Mouse (Mus musculus) telencephalon, adult 2 months (tissue): ENCODE results near the gene Col26a1.

ENCODE experiments used
- DNase-seq: peaks from one replicate; pipeline ENCODE4 v3.0.0-alpha.2; 2011; ENCODE audit warnings: low read depth, low spot score

Col26a1 gene

DNA sequence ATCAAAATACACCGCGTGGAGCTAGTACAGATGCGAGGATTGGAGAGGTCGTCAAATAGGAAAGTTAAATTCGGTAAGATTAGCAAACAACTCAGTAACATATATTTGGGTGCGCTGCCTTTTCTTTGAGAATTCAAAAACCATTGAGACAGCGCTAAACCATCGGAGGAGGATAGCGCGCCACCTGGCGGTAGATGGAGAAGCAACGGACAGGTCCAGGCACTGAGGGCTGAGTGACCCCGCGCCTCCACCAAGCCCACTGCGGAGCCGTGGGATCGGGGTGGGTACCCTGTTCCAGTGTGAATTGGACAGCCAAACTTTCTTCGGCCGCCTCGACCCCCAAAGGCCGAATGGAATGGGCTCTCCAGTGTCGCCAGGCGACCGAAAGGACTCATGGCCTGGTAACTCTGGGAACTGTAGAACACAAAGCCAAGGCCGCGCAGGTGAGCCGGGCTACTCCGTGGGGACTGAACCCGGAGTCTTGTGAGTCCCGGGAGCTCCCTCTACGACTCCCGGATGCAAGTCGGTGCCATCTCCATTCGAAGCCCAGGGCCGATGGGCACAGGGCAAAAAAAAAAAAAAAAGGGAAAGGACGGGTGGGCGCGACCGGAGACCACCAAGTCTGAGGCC lies 1.5 kb downstream of the Col26a1 start:
- peak; percentile 38 for DNase-seq

DNA sequence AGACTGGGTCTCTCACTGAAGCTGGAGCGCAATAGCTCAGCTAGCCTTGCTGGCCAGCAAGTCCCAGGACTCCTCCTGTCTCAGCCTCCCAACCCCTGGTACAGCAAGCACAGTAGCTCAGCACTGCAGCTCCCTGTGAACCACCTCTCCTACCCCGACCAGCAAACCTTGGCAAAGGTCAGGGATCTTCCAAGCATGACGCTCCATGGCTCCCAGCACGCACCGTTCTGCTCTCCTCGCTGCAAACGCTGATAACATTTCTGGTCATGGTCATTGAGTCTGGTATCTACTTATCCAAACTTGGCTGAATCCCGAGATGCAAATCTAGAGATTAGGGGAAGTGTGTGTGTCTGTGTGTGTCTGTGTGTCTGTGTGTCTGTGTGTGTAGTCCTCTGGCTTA lies 2.9 kb downstream of the Col26a1 start:
- DNase-seq: no peak

DNA sequence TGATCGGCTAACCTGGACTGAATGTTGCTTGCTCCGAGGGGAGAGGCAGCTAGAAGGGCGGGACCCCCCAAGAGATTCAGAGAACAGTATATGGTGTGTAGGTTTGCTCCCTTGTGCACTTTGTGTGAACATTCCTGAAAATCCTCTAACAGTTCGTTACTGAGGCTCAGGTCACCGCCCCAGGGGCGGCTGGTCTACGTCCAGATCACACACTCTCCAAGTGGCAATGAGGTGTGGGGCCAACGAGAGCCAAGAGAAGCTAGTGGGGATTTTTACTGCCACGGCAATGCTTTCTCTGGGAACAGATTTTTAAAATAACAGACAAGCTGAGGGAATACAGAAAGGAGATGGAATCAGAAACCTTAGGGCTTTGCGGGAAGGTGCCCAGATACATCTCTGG lies 8.7 kb downstream of the Col26a1 start:
- no peak for DNase-seq

DNA sequence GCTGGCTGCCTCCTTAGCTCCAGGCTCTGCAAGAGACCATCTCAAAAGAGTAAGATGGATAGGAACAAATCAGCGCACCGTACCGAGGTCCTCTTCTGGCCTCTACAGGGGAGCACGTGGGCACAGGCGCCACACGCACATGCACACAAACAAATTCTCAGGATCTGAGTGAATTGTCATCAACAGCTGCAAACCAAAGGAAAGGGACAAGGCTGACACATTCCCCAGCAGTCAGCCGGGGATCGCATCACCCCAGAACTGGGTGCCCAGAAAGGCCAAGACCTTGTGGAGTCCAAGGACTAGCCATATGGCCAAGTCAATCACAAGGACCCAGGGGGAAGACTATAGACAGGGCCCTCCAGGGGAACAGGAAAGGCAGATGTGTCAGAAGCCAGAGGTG lies 10.6 kb downstream of the Col26a1 start:
- no peak for DNase-seq

DNA sequence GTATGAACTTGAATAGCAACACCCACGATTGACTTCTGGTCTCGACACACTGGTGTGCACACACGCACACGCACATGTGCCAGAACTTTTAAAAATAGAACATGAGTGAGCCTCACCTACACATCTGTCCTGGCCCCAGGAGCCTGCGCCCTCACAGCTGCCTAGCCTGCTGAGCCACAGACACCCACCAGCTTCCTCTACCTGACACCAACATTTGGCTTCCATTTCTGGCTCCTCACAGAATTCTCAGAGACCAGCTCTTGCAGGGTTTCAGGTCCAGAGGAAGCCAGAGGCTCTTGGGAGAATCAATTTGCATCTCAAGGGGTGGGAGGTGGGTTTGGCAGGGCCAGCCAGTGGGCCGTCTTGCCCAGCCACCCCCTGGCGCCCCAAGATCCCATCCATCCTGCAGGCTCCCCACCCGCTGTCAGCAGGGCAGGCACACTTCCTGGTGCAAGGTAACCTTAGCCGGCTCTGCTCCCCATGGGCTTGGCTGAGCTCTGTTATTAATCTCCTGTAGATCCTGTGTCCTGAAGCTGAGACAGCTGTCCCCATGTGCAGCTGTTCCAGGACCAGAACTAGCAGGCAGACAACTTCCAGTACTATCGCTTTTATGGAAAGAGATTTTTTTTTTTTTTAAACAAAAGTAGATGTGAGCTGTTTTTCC lies 13.4 kb downstream of the Col26a1 start:
- no peak for DNase-seq

DNA sequence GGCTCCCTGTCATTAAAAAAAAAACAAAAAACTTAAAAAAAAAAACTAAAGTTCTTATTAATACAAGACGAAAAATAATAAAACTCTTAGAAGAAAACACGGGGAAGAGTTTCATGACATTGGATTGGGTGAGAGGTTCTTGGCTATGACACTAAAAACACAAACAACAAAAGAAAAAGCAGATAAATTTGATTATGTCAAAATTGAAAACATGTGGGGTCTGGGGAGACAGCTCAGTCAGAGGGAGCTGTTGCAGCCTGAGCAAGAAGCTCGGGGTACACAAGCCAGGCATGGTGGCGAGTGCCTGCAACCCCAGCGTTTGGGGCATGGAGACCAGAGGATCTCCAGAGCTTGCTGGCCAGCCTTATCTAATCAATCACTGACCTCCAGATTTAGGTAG lies 15.3 kb downstream of the Col26a1 start:
- DNase-seq: no peak

DNA sequence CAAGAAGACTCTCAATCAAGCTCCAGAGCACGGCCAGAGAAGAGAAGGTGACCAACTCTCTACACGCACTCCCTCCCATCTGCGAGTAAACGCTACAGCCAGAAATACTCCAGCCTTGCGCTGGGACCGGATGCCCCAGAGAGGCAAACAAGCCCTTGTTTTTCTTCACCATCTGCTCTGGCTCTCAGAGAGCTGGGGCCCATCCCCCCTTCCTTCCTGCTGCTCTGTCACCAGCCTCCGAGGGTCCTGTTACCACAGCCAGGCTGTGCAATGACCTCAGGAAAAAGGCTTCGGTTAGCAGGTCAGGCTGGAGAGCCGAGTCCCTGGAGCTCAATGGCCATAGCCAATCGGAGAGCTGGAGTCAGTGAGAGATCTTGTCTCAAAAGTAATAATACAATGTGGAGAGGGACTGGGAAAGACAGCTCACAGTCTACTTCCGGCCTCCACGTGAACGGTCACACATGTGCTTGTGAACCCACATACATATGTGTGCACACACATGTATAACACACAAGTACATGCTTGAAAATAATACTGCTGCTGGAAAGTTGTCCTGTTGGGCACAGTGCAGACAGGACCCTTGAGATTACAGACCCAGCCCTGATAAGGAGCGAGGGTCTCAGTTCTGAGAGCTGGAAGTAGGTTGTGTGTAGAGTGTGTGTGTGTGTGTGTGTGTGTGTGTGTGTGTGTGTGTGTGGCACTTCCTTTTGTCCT lies 18.9 kb downstream of the Col26a1 start:
- DNase-seq: no peak

DNA sequence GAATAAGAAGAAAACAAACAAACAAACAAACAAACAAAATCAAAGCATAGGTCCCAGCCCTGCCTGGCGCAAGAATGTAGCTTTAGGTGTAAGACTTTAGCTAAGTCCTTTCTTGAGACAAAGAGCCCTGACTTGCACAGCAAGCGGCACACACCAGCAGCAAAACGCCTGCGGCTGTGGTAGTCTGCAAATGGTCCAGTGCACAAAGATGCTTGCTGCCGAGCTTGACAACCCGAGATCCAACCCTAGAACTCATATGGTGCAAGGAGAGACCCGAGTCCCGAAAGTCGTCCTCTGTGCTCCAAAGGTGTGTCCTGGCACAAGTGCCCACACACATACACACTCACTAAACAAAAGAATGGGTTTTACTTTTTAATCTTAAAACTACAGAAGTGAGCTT lies 19.7 kb downstream of the Col26a1 start:
- DNase-seq: no peak

DNA sequence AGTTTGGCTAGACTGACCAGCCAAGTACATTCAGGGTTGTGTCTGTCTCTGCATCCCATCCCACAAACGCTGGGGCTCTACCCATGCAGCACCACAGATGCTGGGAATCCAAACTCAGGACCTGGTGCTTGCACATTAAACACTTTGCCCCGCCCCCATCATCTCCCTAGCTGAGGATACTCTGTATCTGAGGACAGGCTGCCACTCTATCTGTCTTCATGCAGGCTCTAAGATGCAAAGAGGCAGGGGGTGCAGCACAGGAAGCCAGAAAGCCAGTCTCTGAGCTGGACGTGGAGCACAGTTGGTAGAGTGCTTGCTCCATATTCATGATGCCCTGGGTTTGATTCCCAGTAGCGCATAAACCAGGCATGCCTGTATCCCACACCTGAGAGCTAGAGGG lies 20.2 kb downstream of the Col26a1 start:
- DNase-seq: no peak

DNA sequence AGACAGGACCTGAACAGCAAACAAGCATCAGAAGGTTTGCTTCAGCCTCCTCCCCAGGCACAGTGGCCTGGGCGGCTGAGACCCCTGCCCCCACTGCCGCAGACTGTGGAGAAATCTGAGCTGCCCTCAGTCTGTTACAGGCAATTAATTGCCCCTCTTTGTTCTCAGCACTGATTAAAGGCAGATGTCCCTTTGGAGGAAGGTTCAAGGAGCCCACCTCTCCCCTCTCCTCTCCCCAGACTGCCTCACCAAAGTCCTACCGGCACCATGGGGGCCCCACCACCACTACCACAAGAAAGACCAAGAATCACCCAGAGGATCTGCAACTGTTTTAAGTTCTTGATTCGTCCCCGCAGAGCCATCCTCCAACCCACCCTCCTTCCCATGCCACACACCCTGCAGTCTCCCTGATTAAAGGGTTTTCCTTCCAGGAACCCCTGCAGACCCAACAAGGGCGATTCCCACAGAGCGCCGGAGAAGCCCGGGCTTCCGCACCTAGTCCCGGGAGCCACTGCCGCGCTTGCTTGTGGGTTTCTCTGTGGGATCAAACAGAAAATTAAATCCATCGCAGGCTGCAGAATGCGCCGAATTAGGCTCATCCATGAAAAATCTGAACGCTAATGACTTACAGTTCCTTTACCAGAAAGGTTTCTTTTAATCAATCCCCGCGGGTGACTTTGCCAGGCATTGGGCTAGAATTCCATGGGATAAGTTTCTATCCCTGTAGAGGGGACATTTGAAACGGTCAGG lies 21.6 kb downstream of the Col26a1 start:
- no peak for DNase-seq

DNA sequence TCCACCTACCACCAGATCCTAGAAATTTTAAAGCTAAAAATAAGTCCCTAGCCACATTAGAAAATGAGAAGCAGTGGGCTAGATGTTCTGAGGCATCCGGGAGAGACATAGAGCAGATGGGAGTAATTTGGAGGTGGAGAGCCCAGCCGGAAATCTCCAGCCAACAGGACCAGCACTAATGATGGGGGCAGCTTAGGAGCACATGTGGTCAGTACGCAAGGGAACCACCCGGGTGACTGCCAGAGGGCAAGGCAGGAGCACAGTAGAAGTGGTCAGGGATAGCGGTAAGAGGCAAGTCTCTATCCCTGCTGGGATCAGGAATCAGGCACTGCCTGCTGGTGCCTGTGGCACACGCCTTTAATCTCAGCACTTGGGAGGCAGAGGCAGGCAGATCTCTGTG lies 32.3 kb downstream of the Col26a1 start:
- DNase-seq: no peak

DNA sequence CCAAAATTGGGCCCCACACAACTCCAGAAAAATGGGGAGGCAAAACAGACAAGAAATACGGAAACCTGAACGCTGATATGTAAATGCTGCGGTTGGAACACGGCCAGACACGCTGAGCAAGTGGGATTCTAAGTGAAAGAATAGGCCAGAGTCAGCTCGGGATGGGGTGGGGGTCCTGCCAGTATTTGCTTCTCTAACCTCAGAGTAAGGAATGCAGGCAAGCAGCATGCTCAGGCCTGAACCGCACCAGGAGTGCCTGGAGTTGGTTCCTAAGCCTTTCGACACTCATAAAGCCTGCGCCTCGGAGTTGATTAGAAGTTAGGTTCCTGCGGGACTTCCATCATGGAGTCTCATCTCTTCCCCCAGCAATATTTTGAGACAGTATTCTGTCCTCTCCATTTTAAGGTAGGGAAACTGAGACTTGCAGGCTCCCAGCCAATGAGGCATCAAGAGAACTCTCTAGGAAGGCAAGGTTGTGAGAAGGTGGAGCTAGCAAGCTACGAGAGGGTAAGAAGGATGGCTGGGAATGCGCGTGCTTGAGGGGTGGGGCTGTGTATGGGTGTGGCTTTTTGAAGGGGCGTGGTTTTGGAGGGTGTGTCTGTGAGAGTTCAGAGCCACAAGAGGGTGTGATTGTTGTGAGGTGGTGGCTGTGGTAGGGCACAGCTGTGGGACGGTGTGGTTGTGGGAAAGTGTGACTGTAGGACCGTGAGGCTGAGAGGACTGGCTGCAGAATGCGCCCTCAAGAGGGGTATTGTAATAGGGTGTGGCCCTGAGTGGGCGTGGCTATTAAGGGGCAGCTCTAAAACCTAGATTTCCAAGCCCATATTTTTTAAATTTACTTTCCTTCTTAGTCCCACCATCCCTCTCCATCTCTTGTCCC lies 36.4 kb downstream of the Col26a1 start:
- DNase-seq: no peak

DNA sequence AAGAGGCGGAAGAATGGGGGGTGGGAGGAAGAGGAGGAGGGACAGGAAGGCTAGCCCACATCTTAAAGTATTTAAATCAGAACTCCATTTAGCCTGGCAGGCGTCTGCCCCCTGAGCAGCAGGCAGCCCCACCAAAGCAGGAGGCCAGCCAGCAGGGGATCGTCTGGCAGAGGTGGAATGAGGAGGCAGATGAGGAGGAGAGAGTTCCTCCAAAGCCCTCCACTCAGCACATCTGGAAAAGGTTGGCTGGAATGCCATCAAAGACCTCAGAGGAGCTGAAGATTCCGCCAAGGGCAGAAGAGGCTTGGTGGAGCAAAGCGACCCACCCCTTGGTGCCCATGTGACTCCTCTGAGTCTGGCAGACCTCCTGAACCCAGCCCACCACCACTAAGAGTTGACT lies 39.1 kb downstream of the Col26a1 start:
- no peak for DNase-seq

DNA sequence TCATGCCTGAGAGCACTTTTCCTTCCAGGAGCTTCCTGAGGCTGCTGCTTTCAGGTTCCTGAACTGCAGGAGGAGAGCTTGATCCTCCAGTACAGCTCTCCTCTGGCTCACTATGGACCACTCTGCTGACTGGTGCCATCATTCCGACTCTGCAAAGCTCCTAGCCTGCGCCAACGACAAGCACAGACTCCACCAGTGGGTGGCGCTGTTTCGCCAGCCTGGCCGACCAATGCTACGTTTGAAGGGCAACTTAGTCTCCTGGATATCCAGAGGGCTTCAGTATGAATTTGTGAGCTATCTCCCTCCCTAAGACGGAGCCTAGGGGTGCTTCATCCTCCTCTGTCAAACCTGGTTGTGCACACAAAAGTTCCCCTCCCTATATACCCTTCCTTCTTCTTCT lies 43.0 kb downstream of the Col26a1 start:
- DNase-seq: no peak

DNA sequence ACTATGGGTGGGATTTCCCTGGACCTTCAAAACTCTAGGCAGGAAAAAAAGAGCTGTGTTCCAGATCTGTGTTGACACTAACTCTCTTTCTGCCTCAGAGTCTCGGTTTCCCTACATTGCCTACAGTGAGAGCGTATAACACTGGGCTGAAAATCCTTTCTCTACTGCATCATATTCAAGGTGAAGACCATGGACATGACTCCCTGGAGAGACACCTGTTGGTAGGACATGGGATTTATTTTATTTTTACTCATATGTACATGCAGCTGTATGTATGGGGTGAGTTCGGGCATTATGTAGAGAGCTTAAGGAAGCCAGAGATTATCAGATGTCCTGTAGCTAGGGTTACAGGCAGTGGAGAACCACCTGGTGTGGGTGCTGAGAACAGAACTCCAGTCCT lies 50.0 kb downstream of the Col26a1 start:
- no peak for DNase-seq

DNA sequence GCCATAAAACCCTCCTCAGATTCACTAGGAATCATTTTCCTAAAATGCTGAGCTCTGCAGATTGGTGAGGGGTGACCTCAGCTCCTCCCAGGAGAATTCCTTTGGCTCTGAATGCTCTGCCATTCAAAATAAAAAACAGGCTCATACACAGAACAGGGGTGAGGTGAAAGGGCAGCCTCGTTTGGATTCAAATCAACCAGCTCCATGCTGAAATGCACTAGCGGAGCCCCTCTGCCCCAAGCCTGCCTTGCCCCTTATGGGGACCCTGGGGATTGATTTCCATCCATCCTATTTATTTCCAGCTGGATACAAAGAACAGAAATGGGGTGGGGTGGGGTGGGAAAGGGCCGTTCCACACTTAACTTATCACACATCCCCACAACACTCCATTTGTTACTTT lies 52.9 kb downstream of the Col26a1 start:
- DNase-seq: no peak

DNA sequence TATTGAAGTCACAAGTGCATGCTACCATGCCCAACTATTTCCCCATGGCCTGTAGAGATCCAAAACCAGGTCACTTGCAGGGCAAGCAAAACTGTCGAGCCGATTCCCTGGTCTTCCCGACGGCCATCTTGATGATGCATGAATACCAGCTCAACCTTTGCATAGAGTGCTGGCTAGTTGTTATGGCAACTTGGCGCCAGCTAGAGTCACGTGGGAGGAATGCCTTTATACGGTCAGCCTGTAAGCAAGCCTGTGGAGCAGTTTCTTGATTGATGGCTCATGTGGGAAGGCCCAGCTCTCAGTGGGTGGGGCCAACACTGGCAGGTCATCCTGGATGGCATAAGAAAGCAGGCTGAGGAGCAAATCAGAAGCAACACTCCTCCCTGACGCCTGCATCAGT lies 61.0 kb downstream of the Col26a1 start:
- no peak for DNase-seq

DNA sequence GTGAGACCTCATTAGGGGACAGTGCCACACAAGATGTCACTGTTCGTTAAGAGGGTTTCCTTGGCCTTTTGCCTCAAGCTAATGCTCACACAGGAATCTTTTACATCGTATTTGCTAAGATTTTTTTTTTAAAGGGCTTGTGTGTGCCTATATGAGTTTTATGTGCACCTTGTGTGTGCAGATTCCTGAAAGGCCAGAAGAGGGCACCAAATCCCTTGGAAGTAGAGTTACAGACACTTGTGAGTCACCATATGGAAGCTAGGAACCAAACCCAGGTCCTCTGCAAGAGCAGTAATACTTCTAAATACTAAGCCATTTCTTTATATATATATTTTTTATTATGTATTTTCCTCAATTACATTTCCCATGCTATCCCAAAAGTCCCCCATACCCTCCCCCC lies 62.1 kb downstream of the Col26a1 start:
- no peak for DNase-seq

DNA sequence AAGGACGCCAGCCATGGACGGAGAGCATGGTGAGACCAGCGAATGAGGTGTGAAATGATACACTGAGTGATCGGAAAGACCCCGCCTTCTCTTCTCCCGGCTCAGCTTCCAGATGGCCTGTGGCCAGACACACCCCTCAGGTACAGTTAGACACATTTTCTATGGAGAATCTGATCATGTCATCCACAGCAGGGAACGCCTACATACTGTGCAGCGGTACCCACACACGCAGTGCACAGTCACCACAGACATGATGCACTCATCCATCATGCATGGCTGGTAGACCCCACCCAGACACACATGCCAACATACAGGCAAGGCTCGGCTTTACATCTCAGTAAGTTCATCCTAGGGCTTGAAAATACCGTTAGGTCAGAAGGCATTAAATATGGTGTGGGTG lies 63.3 kb downstream of the Col26a1 start:
- no peak for DNase-seq

DNA sequence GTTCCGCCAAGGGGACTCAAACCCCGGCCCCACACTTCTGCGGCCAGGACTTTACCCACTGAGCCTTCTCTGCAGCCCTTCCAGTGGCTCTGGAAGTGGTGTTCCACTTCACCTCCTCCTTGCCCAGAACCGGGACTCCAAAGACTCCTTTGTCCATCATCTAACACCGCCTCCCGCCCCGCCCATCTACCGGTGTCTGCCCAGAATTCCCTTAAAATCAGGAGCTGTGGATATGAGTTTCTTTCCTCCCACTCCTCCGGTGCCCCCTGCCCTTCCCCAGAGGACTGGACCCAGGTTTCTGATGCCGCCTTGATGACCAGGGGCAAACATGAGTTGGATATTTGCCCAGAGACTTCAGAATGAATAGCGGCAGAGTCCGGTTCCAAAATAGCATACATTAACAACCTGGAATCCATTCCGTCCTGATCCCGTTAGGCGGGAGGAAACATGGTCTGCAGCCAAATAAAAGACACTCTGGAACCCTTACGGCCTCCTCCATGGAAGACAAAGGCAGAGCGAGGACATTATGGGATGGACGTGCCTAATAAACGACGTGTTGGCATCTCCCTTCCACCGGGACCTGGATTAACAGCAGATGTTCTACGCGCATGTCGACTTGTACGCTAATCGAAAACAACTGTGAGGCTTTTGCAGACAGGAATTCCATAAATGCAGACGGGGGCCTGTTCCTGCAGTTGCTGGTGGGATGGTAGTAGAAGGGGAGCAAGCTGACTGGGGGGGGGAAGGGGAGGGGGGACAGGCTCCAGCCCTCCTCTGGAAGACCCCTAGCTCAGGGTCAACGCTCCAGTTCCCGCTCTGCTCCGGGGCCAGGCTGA lies 72.3 kb downstream of the Col26a1 start:
- no peak for DNase-seq
